Mouse (Mus musculus): Measurements from ENCODE around the gene Mia3.
A peak's percentile ranks its signal among the peaks of the same experiment; 100 is the strongest.
"Not testable (repeated sequence)": the region's sequence is repeated elsewhere in the genome, so short reads cannot be mapped to it uniquely, and the experiment has no call there.

Mia3 gene

DNA sequence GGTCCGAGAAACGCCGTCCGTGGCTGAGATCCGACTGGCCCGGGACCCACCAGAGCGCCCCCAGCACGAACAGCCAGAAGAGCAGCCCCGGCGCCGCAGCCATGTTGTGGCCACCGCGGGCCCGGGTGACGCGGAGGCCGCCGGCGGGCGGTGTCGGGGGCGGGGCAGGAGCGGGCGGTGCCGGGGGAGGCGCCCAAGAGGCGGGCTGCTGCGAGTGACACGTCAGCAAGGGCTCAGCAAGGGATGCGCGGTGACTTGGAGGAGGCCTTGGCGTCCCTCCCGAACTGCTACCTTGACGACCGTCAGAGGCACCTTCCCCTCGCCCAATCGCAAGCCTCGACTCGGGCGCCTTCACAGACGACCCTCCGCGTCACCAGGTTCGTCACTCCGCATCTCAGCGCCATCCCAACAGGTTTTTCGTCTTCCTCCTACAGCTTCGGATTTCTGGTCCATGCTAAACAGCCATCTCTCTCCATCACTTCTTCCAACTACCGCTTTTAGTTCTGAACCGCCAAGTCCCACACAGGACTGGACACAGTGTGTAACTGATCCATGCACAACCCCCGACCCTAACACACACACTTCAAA lies at the start of gene Mia3:
Mia3 (minus strand) TSS at position 127 of the 588 bp plus-strand sequence.
- DNase-seq (ENCODE audit: extremely low read depth, low read depth, low spot score) = no peak

DNA sequence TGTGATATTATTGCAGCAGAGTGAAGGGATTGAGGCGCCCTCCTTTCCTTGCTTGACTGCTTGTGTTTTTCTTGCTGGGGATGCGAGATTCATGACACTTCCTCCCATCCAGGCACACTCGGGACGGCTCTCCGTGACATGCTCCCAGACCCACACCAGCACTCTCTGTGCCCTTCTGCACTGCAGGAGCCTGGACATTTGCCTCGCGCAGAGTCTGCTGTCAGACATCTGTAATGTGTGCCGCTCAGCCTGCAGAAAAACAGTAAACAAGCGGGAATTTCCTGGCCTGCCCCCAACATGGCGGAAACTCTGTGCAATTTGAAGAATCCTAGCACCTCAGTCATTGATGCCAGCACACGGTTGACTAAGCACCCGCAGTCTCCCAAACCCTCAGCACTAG lies 48.5 kb upstream of the Mia3 start, which contains the start of gene Hhipl2:
Hhipl2 (plus strand) TSS at position 343 of the 400 bp plus-strand sequence.
- no peak for DNase-seq (ENCODE audit: extremely low read depth, low read depth, low spot score)

- no peak for DNase-seq (ENCODE audit: extremely low read depth, low read depth, low spot score)
Measured at GRCm38 (mm10) chr1:183414081-183414727, 44.9 kb upstream of the Mia3 start.

GRCm38 (mm10) chr1:183403396-183403795 lies 34.0 kb upstream of the Mia3 start:
- peak; percentile 78 for DNase-seq (ENCODE audit: extremely low read depth, low read depth, low spot score)

GRCm38 (mm10) chr1:183388426-183389406 lies 19.4 kb upstream of the Mia3 start, which contains the start of gene Taf1a:
Gene Taf1a, plus strand, starts transcription at chr1:183388981.
- DNase-seq (ENCODE audit: extremely low read depth, low read depth, low spot score) = peak; percentile 57

DNA sequence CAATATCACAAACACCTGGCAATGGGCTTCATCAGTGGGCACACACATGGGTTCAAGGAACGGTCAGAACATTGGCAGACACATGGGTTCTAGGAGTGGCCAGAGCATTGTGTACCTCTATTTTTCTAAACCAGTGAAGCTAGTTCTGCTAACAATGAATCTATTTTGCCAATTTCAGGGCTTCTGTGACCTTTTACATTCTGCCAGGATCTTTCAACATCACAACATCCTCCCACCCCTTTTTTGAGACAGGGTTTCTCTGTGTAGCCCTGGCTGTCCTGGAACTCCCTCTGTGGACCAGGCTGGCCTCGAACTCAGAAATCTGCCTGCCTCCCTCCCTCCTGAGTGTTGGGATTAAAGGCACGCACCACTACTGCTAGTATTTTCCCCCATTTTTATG lies 18.1 kb upstream of the Mia3 start:
- not testable (repeated sequence) for DNase-seq (ENCODE audit: extremely low read depth, low read depth, low spot score)

DNA sequence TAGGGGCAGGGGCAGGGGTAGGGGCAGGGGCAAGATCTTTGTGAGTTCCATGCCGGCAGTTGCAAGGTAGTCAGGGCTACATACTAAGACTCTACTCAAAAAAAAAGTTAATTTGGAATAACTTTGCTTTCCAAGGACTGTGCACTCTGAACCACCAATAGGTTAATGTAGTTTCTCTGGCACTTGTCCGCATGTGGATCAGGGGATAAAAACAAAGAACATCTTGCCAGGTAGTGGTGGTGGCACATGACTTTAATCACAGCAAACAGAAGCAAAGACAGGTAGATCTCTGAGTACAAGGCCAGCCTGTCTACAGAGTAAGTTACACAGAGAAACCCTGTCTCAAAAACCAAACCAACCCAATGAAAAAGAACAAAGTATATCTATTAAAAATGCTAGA lies 13.3 kb upstream of the Mia3 start:
- no peak for DNase-seq (ENCODE audit: extremely low read depth, low read depth, low spot score)

DNA sequence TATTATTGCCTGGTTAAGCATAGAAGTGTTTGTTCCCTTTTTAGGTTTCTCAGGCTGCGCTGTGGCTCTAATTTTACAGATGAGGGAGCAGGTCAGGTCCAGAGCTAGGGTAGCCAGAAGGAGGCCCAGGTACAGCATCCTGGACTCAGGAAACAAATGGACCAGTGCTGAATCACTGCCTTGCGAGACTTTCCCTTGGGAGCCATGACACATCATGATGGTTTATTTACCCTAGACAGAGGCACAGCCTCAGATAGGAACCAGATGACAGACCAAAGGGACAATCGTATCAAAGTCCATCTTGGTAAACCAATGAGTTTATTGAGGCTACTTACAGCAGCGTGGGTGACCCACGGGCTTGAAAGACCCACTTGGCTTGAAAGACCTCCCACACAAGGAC lies 12.5 kb upstream of the Mia3 start:
- DNase-seq (ENCODE audit: extremely low read depth, low read depth, low spot score) = no peak

DNA sequence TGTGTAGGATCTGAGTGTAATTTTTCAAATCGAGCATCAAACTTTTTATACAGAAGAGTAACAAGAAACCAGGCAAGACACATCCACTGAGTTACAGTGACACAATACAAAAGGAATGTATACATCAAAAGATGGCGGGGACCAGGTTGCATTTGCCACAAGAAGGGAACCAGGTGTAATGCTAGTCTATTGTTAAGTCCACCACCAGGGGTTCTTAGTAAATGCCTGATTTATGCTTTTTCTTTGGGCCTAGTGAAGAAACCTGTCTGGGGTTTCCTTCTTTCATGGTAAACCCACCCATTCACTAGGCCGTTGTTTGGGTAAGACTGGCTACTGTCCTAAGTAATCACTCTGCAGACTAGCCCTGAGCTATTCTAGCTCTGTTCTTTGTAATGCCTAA lies 10.0 kb upstream of the Mia3 start:
- DNase-seq (ENCODE audit: extremely low read depth, low read depth, low spot score) = not testable (repeated sequence)

GRCm38 (mm10) chr1:183378321-183378941 lies 9.1 kb upstream of the Mia3 start:
- no peak for DNase-seq (ENCODE audit: extremely low read depth, low read depth, low spot score)

DNA sequence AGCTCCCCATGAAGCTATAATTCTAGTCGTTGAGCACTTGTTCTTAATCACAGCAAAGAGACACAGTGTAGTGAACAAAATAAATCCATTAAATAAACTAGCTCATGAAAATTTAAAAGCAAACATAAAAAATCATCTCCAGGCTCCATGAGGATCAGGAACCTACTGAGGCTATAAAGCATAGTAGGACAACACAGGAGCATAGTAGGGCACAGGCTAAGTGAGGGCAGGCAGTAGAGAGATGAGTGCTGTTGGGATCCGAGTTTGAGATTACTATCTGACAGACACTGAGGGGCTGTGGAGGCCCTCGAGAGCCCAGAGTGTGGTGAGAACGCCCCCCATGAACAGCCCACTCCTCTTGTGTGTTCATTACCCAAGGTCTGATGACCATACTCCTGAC lies 7.7 kb upstream of the Mia3 start:
- DNase-seq (ENCODE audit: extremely low read depth, low read depth, low spot score) = no peak

- DNase-seq (ENCODE audit: extremely low read depth, low read depth, low spot score) = no peak
Measured at GRCm38 (mm10) chr1:183374728-183375127, 5.4 kb upstream of the Mia3 start.

- no peak for DNase-seq (ENCODE audit: extremely low read depth, low read depth, low spot score)
Measured at GRCm38 (mm10) chr1:183368601-183369400, 552 bp downstream of the Mia3 start.

DNA sequence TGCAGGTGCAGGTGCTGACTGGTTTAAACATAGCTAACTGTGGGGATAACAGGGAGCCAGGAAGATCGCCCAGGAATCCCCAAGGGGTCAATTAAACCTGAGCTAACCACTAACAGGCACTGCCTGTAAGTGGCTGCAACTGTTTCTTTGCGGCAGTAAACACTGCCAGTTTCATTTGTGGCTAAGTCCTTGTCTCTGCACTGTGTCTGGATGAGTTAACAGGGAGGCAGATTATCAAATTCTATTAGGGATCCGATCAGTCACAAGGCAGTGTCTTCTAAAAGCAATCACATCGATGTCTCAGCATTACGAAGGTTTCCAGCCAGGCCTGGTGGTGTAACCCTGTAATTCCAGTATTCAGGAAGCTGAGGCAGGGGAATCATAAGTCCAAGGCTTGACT lies 3.0 kb downstream of the Mia3 start:
- no peak for DNase-seq (ENCODE audit: extremely low read depth, low read depth, low spot score)

GRCm38 (mm10) chr1:183363577-183363867 lies 5.8 kb downstream of the Mia3 start:
- no peak for DNase-seq (ENCODE audit: extremely low read depth, low read depth, low spot score)

- no peak for DNase-seq (ENCODE audit: extremely low read depth, low read depth, low spot score)
Measured at GRCm38 (mm10) chr1:183362729-183363576, 6.4 kb downstream of the Mia3 start.

GRCm38 (mm10) chr1:183362301-183362700 lies 7.1 kb downstream of the Mia3 start:
- DNase-seq (ENCODE audit: extremely low read depth, low read depth, low spot score) = no peak

DNA sequence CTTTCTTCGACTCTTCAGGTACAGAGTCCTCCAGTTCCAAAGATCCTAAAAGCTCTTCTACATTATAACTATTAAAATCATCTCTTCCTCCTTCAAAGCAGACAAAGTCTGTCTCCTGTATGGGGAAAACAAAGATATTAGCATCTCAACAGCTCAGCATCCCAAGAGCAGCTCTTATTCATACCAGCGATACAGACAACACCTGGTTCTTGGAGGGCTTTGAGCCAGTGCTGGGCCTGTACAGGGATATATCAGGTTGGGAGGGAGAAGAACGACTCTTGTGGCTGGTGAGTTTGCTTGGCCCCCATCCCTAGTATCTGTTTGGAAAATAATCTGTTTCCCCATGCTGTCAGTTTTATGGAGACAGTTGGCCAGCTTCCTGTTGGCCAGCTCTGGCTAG lies 10.5 kb downstream of the Mia3 start:
- no peak for DNase-seq (ENCODE audit: extremely low read depth, low read depth, low spot score)

GRCm38 (mm10) chr1:183349840-183350239 lies 19.5 kb downstream of the Mia3 start:
- no peak for DNase-seq (ENCODE audit: extremely low read depth, low read depth, low spot score)

- DNase-seq (ENCODE audit: extremely low read depth, low read depth, low spot score) = no peak
Measured at GRCm38 (mm10) chr1:183345817-183346195, 23.5 kb downstream of the Mia3 start.

Data from fat pad, adult 2 months (tissue).